Mouse (Mus musculus): ENCODE measurements at regions not wholly inside any gene's neighbourhood (a gene's known extent, or its start where the extent isn't known, plus 50 kb on each side); places are given as distances from the start of the nearest gene placed in this dataset.
"Not testable (repeated sequence)": the region's sequence is repeated elsewhere in the genome, so short reads cannot be mapped to it uniquely, and the experiment has no call there.

- H3K9ac ChIP-seq (replicated peaks; ENCODE audit: low read depth, low read length): no peak overlapping the region
- no peak overlapping the region for H3K27ac ChIP-seq (ENCODE audit: low read length)
- no peaks in the 10 kb centered on the region for H3K4me1 ChIP-seq (replicated peaks; ENCODE audit: control insufficient read depth, insufficient read depth, low read length)
- H3K36me3 ChIP-seq (ENCODE audit: control insufficient read depth, insufficient read depth): no peaks in the 10 kb centered on the region
- no peak overlapping the region for H3K4me2 ChIP-seq (ENCODE audit: low read length)
- ATAC-seq: peak; percentile 96
- H3K27me3 ChIP-seq (replicated peaks; ENCODE audit: control insufficient read depth, insufficient read depth, low read length): no peaks in the 10 kb centered on the region
- H3K9me3 ChIP-seq (ENCODE audit: control insufficient read depth, low read length): no peaks in the 10 kb centered on the region
- no peak overlapping the region for H3K4me3 ChIP-seq (replicated peaks; ENCODE audit: low read length)
These were observed 306.3 kb upstream of the Gm21830 start for GRCm38 (mm10) chr2:67107274-67107673.

DNA sequence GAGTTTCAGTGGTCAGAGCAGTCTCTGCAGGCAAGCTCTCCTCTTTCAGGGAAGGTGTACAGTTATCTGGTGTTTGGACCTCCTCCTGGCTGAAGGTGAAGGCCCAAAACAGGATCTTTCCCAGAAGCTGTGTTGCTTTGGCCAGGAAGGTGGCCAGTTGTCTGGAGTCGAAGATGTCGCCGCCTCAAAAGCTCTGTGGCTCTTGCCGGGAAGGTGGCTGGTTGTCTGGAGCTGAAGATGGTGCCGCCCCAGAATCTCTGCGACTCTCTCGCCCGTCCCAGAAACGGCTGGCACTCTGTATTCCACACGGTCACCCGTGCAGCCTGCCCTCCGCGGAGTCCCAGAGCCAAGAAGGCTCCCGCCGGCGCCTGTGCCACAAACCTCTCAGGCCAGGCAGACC lies 304.7 kb upstream of the Scn7a start:
- H3K4me3 ChIP-seq (replicated peaks; ENCODE audit: low read length); H3K4me1 ChIP-seq (replicated peaks; ENCODE audit: control insufficient read depth, insufficient read depth, low read length); H3K27me3 ChIP-seq (replicated peaks; ENCODE audit: control insufficient read depth, insufficient read depth, low read length); H3K9me3 ChIP-seq (ENCODE audit: control insufficient read depth, low read length); H3K9ac ChIP-seq (replicated peaks; ENCODE audit: low read depth, low read length); H3K4me2 ChIP-seq (ENCODE audit: low read length); H3K27ac ChIP-seq (ENCODE audit: low read length); ATAC-seq; H3K36me3 ChIP-seq (ENCODE audit: control insufficient read depth, insufficient read depth): not testable (repeated sequence)
- 100% methylated on average over 3 of the region's 16 CpGs for WGBS

DNA sequence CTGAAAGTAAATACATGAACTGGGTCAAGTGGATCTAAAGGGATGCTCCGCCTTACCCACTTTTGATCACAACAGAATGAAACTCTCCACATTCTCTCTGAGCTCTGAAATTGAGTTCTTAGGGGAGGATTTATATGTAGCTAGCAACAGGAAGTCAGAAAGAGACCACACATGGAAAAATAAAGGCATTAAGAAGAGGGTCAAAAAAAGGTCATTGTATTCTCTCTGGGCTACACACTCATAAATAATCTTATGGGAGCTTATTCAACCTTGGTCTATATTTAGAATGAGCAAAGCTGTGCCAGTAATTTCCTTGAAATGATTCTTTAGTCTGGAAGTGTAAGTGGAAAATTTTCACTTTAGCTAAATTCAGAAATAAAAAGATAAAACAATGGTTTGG lies 284.2 kb upstream of the Scn7a start:
- 81% methylated on average over 1 of the region's 1 CpGs for WGBS
- ATAC-seq: no peak
- H3K9ac ChIP-seq (replicated peaks; ENCODE audit: low read depth, low read length): no peak overlapping the region
- H3K4me2 ChIP-seq (ENCODE audit: low read length): no peak overlapping the region
- H3K4me1 ChIP-seq (replicated peaks; ENCODE audit: control insufficient read depth, insufficient read depth, low read length): no peaks in the 10 kb centered on the region
- no peak overlapping the region for H3K4me3 ChIP-seq (replicated peaks; ENCODE audit: low read length)
- no peaks in the 10 kb centered on the region for H3K27me3 ChIP-seq (replicated peaks; ENCODE audit: control insufficient read depth, insufficient read depth, low read length)
- H3K9me3 ChIP-seq (ENCODE audit: control insufficient read depth, low read length): no peaks in the 10 kb centered on the region
- H3K27ac ChIP-seq (ENCODE audit: low read length): no peak overlapping the region
- H3K36me3 ChIP-seq (ENCODE audit: control insufficient read depth, insufficient read depth): no peaks in the 10 kb centered on the region

Data from forebrain, embryonic 16.5 days (tissue).